Mouse (Mus musculus) retina, postnatal 1 day (tissue): ENCODE data around the gene Gm9918.

ENCODE experiments used
- DNase-seq: peaks from one replicate; pipeline ENCODE4 v3.0.0-alpha.2; 2012

Gm9918 gene

DNA sequence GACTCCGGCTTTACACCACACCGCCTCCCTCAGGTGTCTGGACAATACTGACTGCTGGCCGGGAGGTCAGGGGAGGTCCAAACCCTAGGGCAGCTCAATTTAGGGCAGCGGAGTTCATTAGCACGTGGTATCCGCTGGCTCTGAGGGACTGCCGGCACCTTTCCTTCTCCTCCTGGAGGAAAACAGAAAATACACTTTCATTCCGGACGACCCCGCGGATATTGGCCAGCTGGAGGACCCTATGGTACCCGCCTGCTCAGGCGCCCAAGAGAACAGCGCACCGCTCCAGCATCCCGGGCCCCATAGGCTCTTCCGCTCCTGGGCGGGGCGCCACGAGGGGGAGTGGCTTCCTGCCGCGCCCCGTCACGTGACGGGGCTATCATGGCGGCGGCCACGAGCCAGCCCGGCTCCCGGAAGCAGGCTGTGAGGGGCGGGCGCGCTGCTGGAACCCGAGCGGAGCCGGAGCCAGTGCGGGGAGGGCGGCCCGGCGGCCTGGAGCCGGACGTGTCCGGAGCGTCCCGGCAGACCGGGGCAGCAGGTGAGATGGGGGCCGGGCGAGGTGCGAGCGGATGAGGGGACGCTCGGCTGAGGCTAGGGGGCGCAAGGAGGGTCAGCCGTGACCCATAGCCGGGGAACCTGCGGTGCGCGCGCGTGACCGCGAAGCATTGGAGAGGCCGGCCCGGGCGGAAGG, 8.9 kb downstream of the Gm9918 start, which contains the start of gene Mfsd5:
Gene Mfsd5, plus strand, starts transcription at position 363 of the 691 bp plus-strand sequence.
- DNase-seq: peak; percentile 94

DNA sequence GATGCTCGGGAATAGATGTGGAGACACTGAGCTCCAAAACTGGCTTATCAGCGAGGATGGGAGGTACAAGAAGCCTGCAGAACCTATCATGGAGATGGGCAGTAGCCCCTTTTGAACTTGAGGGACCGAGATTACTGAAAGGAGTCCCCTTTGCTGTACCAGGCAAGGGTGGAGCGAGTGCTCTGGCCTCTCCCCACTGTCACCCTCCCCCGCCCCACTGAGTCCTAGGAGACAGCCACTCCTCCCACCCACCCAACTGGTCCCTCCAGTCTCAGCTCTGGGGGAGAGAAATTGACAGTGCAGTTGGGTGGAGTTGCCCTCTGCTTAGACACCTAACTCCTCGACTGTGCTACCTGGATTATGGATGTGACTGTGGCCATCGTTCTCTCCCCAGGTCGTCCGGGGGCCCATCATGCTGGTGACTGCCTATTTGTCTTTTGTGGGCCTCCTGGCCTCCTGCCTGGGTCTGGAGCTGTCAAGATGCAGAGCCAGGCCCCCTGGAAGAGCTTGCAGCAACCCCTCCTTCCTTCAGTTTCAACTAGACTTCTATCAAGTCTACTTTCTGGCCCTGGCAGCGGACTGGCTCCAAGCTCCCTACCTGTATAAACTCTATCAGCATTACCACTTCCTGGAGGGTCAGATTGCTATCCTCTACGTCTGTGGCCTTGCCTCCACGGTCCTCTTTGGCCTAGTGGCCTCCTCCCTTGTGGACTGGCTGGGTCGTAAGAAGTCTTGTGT, 9.6 kb downstream of the Gm9918 start:
- no peak for DNase-seq

- no peak for DNase-seq
Measured at GRCm38 (mm10) chr15:102280623-102281022, 10.3 kb downstream of the Gm9918 start.

GRCm38 (mm10) chr15:102282463-102283292, 12.3 kb downstream of the Gm9918 start:
- no peak for DNase-seq

DNA sequence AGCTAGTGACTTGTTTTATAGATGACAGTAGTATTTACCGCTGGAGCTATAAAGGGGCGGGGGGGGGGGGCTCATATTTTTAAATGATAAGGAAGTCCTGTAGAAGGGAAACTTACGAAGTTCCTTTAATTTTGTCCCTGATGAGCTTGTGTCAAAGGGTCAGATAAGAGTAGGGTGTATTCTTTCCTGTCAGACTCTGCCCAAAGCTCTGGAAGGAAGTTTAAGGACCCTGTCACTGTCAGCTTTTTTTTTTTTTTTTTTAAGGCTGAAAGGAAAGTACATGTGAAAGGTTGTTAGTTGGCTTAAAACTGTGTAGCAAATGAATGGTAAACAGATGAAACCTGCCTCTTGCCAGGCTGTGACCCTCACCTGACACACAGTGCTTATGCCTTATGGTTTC, 13.3 kb downstream of the Gm9918 start:
- no peak for DNase-seq

DNA sequence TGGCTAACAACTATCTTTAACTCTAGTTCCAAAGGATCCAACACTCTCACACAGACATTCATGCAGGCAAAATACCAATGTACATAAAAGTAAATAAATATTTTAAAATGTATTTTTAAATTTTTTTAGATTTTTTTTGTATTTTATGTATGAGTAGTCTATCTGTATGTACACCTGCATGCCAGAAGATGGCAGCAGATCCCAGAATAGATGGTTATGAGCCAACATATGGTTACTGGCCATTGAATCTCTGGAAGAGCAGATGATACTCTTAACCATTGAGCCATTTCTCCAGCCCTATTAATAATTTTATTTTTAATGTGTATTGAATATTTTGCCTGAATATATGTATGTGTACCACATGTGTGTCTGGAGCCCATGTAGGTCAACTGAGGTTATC, 17.0 kb downstream of the Gm9918 start:
- DNase-seq: peak; percentile 67

- peak; percentile 96 for DNase-seq
Measured at GRCm38 (mm10) chr15:102295633-102296367, 25.4 kb downstream of the Gm9918 start, which contains the start of gene Espl1. Gene Espl1, plus strand, starts transcription at chr15:102296266.

- no peak for DNase-seq
Measured at GRCm38 (mm10) chr15:102296368-102297006, 26.1 kb downstream of the Gm9918 start.

DNA sequence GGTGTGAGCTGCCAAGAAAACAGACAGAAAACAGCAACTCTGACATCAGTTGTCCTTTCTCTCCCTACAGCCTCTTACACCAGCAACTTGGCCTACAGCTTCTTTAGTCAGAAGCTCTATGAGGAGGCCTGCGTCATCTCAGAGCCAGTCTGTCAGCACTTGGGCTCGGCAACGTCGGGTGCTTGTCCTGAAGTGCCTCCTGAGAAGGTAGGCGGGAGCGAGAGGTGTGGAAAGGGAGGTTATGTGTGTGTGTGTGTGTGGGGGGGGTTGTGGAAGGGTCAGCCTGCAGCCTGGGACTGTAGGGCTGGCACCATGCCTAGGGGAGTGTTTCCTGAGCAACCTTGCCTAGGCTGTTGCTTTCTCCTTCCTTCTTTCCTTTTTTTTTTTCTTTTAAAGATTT, 32.2 kb downstream of the Gm9918 start:
- DNase-seq: no peak

GRCm38 (mm10) chr15:102308717-102309116, 38.4 kb downstream of the Gm9918 start:
- DNase-seq: no peak

GRCm38 (mm10) chr15:102310074-102310845, 39.9 kb downstream of the Gm9918 start:
- no peak for DNase-seq

- no peak for DNase-seq
Measured at GRCm38 (mm10) chr15:102311489-102311888, 41.1 kb downstream of the Gm9918 start.

GRCm38 (mm10) chr15:102315292-102315691, 44.9 kb downstream of the Gm9918 start:
- DNase-seq: no peak

- DNase-seq: peak; percentile 69
Measured at GRCm38 (mm10) chr15:102316263-102316662, 45.9 kb downstream of the Gm9918 start.
